Mouse (Mus musculus): ENCODE results near the gene C1qtnf6.

C1qtnf6 gene

DNA sequence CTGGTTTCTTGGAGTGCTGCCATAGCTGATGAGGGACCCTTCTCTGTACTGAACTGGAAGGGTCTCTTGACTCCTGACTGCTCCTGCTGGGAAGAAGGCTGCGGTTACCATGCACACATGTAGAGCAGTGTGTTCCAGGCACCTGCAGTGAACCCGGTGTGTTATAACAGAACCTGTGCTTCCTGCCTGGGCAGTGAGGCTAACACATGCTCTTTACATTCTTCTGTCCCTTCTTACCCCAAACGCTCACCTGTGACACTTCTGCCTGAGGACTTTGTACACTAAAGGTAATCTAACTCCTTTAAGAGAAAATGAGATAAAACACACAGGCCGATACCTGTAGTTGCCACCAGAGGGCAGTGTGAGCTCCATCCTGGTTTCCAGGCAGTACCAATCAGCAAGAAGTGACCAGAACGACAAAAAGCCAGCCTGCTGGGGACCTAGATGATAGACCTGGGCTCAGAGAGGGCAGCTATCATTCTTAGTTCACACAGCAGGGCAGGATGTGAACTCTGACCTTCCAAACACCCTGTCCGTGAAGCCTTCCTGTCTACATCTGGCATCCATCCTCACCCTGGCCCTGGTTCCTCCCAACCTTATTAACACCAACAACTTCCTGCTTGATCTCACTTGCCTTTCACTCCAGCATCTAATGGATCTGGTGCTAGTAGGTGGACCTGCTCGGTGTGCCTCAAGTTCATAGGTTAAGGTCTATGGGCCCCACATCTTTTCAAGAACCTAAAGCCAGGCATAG, 16.6 kb downstream of the C1qtnf6 start:
- DNase-seq (ENCODE audit: low read depth), result peak; percentile 85

DNA sequence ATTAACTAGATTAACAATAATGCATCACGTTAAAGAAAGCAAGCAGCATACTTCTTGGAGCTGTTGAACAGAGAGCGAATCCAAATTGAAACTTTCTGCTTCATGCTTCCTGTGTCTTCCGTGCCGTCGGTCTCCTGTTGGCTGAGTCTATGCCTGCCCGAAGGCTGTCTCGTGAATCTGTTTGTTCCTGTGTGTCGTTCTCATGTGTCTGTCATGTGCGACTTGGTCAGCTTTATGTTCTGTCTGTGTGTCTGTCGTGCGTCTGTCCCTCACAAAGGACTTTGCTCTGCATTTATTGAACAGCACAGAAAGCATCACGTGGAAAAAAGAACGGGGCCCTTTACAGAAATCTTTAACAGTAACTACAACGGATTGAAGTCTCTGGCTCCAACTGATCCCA, 18.2 kb downstream of the C1qtnf6 start:
- no peak for DNase-seq (ENCODE audit: low read depth)

- DNase-seq (ENCODE audit: low read depth), result no peak
Measured at GRCm38 (mm10) chr15:78511951-78512350, 19.3 kb downstream of the C1qtnf6 start.

DNA sequence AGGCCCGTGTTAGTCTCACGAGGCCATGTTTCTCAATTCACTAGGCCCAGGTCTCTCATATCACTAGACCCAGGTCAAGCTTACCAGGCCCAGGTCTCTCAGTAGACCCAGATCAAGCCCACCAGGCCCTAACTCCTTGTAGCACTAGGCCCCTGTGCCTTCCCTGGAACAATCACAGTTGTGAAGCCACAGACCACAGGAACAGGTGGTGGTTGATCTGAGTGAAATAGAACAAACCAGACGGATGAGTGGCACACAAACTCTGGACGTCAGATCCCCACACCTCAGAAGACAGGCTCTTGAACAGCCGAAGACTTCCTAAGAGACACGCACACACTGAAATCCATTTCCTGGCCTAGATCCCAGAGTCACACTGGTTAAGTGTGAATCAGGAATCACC, 20.5 kb downstream of the C1qtnf6 start:
- peak; percentile 39 for DNase-seq (ENCODE audit: low read depth)

GRCm38 (mm10) chr15:78510121-78510576, 21.1 kb downstream of the C1qtnf6 start:
- peak; percentile 31 for DNase-seq (ENCODE audit: low read depth)

GRCm38 (mm10) chr15:78509297-78509899, 21.8 kb downstream of the C1qtnf6 start:
- no peak for DNase-seq (ENCODE audit: low read depth)

DNA sequence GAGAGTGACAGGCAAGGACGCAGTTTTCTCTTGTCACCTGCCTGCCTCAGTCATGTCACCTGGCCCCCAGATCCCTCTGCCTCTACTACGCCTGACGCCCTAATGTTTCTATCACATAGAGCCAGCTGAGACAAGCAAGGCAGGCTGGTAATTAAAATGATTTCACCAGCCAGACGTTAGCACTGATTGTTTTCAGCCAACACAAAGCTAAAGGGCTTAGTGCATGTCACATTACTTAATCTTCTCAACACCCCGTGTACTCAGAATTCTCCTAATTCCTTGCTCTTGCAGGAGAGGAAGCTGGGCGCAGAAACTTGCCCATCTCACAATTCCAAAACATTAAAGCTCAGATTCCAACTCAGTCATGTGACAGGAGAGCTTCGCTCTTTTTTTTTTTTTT, 22.8 kb downstream of the C1qtnf6 start:
- DNase-seq (ENCODE audit: low read depth), result no peak

GRCm38 (mm10) chr15:78505541-78505940, 25.7 kb downstream of the C1qtnf6 start:
- DNase-seq (ENCODE audit: low read depth), result no peak

GRCm38 (mm10) chr15:78504816-78505215, 26.4 kb downstream of the C1qtnf6 start:
- no peak for DNase-seq (ENCODE audit: low read depth)

- DNase-seq (ENCODE audit: low read depth), result no peak
Measured at GRCm38 (mm10) chr15:78504013-78504412, 27.2 kb downstream of the C1qtnf6 start.

DNA sequence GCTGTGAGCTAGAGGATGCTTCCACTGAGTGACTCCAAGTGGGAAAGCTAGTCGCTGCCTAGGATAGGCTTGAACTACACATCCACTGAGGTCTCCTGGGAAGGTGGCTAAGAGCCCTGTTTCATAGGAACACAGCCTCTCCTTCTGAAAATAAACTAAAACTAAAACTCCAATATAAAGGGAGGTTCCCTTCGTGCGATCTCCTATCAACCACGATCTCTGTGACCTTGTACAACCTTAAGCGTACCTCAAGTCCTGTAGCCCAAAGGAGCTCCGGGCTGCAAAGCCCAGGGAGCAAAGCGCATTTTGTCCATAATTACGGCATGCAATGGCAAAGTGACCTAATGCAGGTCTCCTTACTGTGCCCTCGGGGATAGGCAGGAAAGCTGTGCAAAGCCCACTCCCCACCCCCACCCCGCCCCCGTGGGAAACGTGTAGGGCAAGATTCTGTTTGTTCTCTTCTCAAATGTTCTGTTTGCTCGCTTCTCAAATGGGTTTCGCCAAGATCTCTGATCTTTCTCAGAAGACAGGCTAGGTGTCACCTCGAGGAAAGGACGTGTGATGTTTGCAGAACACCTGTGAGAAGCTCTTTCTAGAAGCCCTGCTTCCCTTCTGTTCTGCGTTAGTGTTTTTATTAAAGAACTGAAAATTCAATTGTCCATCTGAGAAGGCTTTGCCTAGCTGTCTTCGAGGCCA, 28.6 kb downstream of the C1qtnf6 start:
- no peak for DNase-seq (ENCODE audit: low read depth)

GRCm38 (mm10) chr15:78494968-78495406, 36.2 kb downstream of the C1qtnf6 start, which contains the start of gene Il2rb:
Gene Il2rb, minus strand, starts transcription at chr15:78495271.
- no peak for DNase-seq (ENCODE audit: low read depth)

DNA sequence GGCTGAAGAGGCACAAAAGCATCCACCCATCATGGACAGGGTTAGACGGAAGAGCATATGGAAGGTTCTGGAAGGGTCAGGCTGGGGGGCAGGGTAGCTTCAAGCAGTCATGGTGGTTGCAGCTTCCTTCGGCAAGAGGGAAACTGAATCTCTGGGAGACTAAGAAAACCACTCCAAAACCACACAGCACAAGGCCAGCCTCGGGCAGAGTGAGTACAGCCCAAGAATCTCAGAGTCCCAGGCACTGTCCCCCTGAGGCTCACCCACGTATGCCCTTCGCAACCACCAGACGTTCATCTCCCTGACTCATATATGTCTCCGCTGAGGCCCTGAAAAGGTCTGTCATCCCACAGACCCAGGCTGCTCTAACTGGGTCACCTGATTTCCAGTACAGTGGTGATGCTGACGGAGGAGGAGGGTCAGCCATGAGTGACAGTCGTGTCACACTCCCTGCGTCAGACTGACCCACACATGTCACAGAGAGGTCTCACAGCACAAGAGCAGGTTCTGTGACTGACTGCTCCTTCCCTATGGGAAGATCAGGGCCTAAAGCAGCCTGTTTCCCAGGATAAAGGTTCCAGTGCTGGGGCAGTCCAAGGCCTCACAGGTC, 37.7 kb downstream of the C1qtnf6 start:
- DNase-seq (ENCODE audit: low read depth), result peak; percentile 70

GRCm38 (mm10) chr15:78491301-78491700, 39.9 kb downstream of the C1qtnf6 start:
- DNase-seq (ENCODE audit: low read depth), result no peak

DNA sequence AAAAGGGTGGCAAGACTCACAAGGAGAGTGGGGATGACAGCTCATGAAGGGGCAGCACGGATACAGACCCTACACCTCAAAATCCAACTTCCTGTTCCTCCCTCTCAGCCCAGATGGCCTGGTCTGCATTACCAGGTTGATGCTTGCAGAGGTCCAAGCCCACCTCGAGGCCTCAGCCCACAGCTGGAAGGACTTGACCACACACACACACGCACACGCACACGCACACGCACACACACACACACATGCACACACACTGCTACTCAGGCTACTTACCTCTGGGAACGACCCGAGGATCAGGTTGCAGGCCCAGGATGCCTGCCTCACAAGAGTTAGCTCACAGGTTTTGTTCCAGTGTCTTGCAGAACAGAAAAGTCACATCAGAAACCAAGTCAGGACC, 41.3 kb downstream of the C1qtnf6 start:
- no peak for DNase-seq (ENCODE audit: low read depth)

DNA sequence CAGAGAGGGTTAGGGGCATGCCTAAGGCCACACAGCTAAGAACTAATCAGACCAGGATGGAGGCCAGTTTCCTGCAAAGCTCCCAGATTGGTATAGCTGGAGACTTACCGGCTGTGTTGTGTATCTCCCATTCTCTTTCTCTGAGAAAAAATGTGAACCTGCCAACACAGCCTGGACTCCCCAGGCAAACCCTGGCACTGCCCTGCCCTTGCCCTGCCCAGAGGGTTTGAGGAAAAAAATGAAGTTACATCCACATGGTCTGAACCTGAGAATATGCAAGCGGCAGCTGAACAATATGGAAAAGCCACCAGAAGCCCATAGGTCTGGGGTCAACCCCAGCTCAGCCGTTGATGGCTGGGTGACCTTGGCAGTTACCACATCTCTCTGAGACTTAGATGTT, 42.0 kb downstream of the C1qtnf6 start:
- DNase-seq (ENCODE audit: low read depth), result no peak

DNA sequence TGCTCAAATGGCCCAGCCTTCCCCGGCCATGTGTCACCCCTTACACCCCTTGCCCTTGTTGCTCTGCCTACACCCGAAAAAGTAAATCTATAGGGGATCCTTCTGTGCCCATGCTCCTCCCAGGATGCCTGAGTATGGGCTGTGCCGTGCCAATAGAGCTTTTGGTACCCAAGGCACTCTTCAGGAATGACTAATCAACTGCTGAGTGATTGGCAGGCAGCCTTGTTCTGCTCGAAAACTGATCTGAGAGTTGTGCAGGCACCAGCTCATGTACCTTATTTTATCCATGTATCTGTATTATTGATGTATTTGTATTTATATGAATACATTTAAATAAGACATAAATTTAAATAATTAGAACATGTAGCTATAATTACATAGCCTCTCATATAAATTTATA, 44.1 kb downstream of the C1qtnf6 start:
- DNase-seq (ENCODE audit: low read depth), result peak; percentile 64

DNA sequence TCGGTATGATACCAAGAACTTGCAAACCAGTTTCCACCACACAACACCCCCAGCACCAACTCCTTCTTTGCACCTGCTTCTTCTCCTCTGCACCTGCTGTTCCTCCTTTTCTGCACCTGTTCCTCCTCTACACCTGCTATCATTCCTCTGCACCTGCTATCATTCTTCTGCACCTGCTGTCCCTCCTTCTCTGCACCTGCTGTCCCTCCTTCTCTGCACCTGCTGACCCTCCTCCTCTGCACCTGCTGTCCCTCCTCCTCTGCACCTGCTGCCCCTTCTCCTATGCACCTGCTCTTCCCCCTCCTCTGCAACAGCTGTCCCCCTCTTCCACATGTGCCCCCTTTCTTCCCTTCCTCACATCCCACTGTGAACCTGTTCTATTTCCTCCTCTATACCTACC, 44.7 kb downstream of the C1qtnf6 start:
- no peak for DNase-seq (ENCODE audit: low read depth)

- peak; percentile 84 for DNase-seq (ENCODE audit: low read depth)
Measured at GRCm38 (mm10) chr15:78483311-78483710, 47.9 kb downstream of the C1qtnf6 start.

GRCm38 (mm10) chr15:78482518-78482917, 48.7 kb downstream of the C1qtnf6 start:
- peak; percentile 26 for DNase-seq (ENCODE audit: low read depth)

- DNase-seq (ENCODE audit: low read depth), result no peak
Measured at GRCm38 (mm10) chr15:78481448-78482000, 49.7 kb downstream of the C1qtnf6 start.

DNA sequence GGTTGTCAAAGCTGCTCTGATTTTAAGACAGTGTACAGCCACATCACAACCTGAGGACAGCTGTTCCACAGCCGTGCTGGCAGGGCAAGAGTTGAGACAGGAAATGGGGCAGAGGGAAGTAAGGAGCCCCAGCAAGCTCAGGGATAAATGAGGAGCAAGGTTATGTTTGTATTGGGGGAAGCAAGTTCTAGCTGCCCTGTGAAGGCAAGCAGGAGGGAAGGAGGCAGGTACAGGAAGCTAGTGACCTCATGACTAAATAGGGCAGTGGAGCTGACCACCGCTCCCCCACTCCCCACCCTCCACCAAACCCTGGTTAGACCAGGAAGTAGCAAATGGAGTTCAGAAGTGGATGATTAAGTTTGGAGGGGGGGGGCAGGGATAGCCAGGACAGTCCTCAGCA, 50.2 kb downstream of the C1qtnf6 start:
- DNase-seq (ENCODE audit: low read depth), result no peak
